Mouse (Mus musculus): ENCODE measurements around the gene Cabp1. TPM values are rescaled to one million over a fixed set of nuclear protein-coding genes. Genes with fewer than 3 reads are reported as not detected.

Gene Cabp1
- polyA plus RNA-seq, 1 experiment from 2014 or later = 5.3 TPM

GRCm38 (mm10) chr5:115233031-115233780 is 39.0 kb upstream of the Cabp1 start:
- 0 out of 2 replicates have a peak, but pooled peaks cover 3% of the 10 kb centered on the region for H3K27me3 ChIP-seq (ENCODE audit: control insufficient read depth, insufficient read depth, low read depth, low read length)
- H3K27ac ChIP-seq (ENCODE audit: low read length) = no peak overlapping the region
- H3K4me3 ChIP-seq (ENCODE audit: low read depth, low read length) = no peak overlapping the region
- no peak overlapping the region for H3K4me2 ChIP-seq (ENCODE audit: low read length)
- WGBS = 90% methylated on average over 14 of the region's 14 CpGs
- no peak for ATAC-seq
- peaks cover 9% of the 10 kb centered on the region; the same call in 1 of the 2 replicates for H3K4me1 ChIP-seq (ENCODE audit: control insufficient read depth, insufficient read depth, low read length)
- no peaks in the 10 kb centered on the region for H3K9me3 ChIP-seq (replicated peaks; ENCODE audit: control insufficient read depth, low read length, poor library complexity, severe bottlenecking)
- no peak overlapping the region for H3K9ac ChIP-seq (ENCODE audit: low read depth, low read length)
- H3K36me3 ChIP-seq (ENCODE audit: control insufficient read depth, insufficient read depth, low read length) = no peaks in the 10 kb centered on the region

GRCm38 (mm10) chr5:115232516-115232915 is 38.3 kb upstream of the Cabp1 start:
- H3K27me3 ChIP-seq (ENCODE audit: control insufficient read depth, insufficient read depth, low read depth, low read length) = 0 out of 2 replicates have a peak, but pooled peaks cover 3% of the 10 kb centered on the region
- H3K4me1 ChIP-seq (ENCODE audit: control insufficient read depth, insufficient read depth, low read length) = peaks cover 9% of the 10 kb centered on the region; the same call in 1 of the 2 replicates
- no peaks in the 10 kb centered on the region for H3K36me3 ChIP-seq (ENCODE audit: control insufficient read depth, insufficient read depth, low read length)
- no peaks in the 10 kb centered on the region for H3K9me3 ChIP-seq (replicated peaks; ENCODE audit: control insufficient read depth, low read length, poor library complexity, severe bottlenecking)
- H3K4me3 ChIP-seq (ENCODE audit: low read depth, low read length) = no peak overlapping the region
- WGBS = 76% methylated on average over 6 of the region's 6 CpGs
- no peak overlapping the region for H3K27ac ChIP-seq (ENCODE audit: low read length)
- no peak overlapping the region for H3K4me2 ChIP-seq (ENCODE audit: low read length)
- ATAC-seq = no peak
- no peak overlapping the region for H3K9ac ChIP-seq (ENCODE audit: low read depth, low read length)

- H3K27ac ChIP-seq (ENCODE audit: low read length) = no peak overlapping the region
- ATAC-seq = no peak
- no peaks in the 10 kb centered on the region for H3K9me3 ChIP-seq (replicated peaks; ENCODE audit: control insufficient read depth, low read length, poor library complexity, severe bottlenecking)
- no peak overlapping the region for H3K9ac ChIP-seq (ENCODE audit: low read depth, low read length)
- 40% methylated on average over 16 of the region's 16 CpGs for WGBS
- H3K4me1 ChIP-seq (ENCODE audit: control insufficient read depth, insufficient read depth, low read length) = peaks cover 7% of the 10 kb centered on the region; the same call in 1 of the 2 replicates
- no peaks in the 10 kb centered on the region for H3K36me3 ChIP-seq (ENCODE audit: control insufficient read depth, insufficient read depth, low read length)
- H3K4me3 ChIP-seq (ENCODE audit: low read depth, low read length) = no peak overlapping the region
- 0 out of 2 replicates have a peak overlapping the region, but pooled peaks have one; percentile 15 for H3K4me2 ChIP-seq (ENCODE audit: low read length)
- H3K27me3 ChIP-seq (ENCODE audit: control insufficient read depth, insufficient read depth, low read depth, low read length) = 0 out of 2 replicates have a peak, but pooled peaks cover 3% of the 10 kb centered on the region
These were observed 37.5 kb upstream of the Cabp1 start for GRCm38 (mm10) chr5:115231552-115232120.

GRCm38 (mm10) chr5:115230830-115231551 is 36.8 kb upstream of the Cabp1 start:
- H3K36me3 ChIP-seq (ENCODE audit: control insufficient read depth, insufficient read depth, low read length) = no peaks in the 10 kb centered on the region
- no peaks in the 10 kb centered on the region for H3K9me3 ChIP-seq (replicated peaks; ENCODE audit: control insufficient read depth, low read length, poor library complexity, severe bottlenecking)
- no peak overlapping the region for H3K4me3 ChIP-seq (ENCODE audit: low read depth, low read length)
- 53% methylated on average over 15 of the region's 15 CpGs for WGBS
- no peak overlapping the region for H3K4me2 ChIP-seq (ENCODE audit: low read length)
- no peak overlapping the region for H3K9ac ChIP-seq (ENCODE audit: low read depth, low read length)
- ATAC-seq = no peak
- no peak overlapping the region for H3K27ac ChIP-seq (ENCODE audit: low read length)
- H3K4me1 ChIP-seq (ENCODE audit: control insufficient read depth, insufficient read depth, low read length) = peaks cover 3% of the 10 kb centered on the region; the same call in 1 of the 2 replicates
- H3K27me3 ChIP-seq (ENCODE audit: control insufficient read depth, insufficient read depth, low read depth, low read length) = 0 out of 2 replicates have a peak, but pooled peaks cover 3% of the 10 kb centered on the region

- Histone ChIP-seq H3K9me3 (replicated peaks; ENCODE audit: control insufficient read depth, low read length, poor library complexity, severe bottlenecking) (no peaks in the 10 kb centered on the region), H3K27me3 (ENCODE audit: control insufficient read depth, insufficient read depth, low read depth, low read length) (no peaks in the 10 kb centered on the region), H3K4me3 (ENCODE audit: low read depth, low read length) (no peak overlapping the region), H3K9ac (ENCODE audit: low read depth, low read length) (no peak overlapping the region), H3K4me2 (ENCODE audit: low read length) (no peak overlapping the region), H3K36me3 (ENCODE audit: control insufficient read depth, insufficient read depth, low read length) (no peaks in the 10 kb centered on the region), H3K4me1 (ENCODE audit: control insufficient read depth, insufficient read depth, low read length) (no peaks in the 10 kb centered on the region), H3K27ac (ENCODE audit: low read length) (no peak overlapping the region)
- 78% methylated on average over 3 of the region's 3 CpGs for whole genome bisulfite sequencing
- ATAC-seq = no peak
These were observed 28.3 kb upstream of the Cabp1 start for GRCm38 (mm10) chr5:115222485-115222884.

- no peaks in the 10 kb centered on the region for H3K9me3 ChIP-seq (replicated peaks; ENCODE audit: control insufficient read depth, low read length, poor library complexity, severe bottlenecking)
- WGBS = 37% methylated on average over 13 of the region's 13 CpGs
- ATAC-seq = no peak
- no peaks in the 10 kb centered on the region for H3K36me3 ChIP-seq (ENCODE audit: control insufficient read depth, insufficient read depth, low read length)
- H3K4me2 ChIP-seq (ENCODE audit: low read length) = no peak overlapping the region
- no peak overlapping the region for H3K27ac ChIP-seq (ENCODE audit: low read length)
- no peaks in the 10 kb centered on the region for H3K27me3 ChIP-seq (ENCODE audit: control insufficient read depth, insufficient read depth, low read depth, low read length)
- no peak overlapping the region for H3K4me3 ChIP-seq (ENCODE audit: low read depth, low read length)
- H3K9ac ChIP-seq (ENCODE audit: low read depth, low read length) = peak overlapping the region; percentile 15; the same call in 1 of the 2 replicates
- H3K4me1 ChIP-seq (ENCODE audit: control insufficient read depth, insufficient read depth, low read length) = no peaks in the 10 kb centered on the region
These were observed 26.9 kb upstream of the Cabp1 start for GRCm38 (mm10) chr5:115220931-115221640.

- no peak for ATAC-seq
- H3K4me1 ChIP-seq (ENCODE audit: control insufficient read depth, insufficient read depth, low read length) = peaks cover 6% of the 10 kb centered on the region; the same call in 1 of the 2 replicates
These were observed 23.8 kb upstream of the Cabp1 start for GRCm38 (mm10) chr5:115217998-115218397.

GRCm38 (mm10) chr5:115215273-115216185 is 21.3 kb upstream of the Cabp1 start:
- H3K27ac ChIP-seq (ENCODE audit: low read length) = peak overlapping the region; percentile 24; the same call in 1 of the 2 replicates
- H3K4me3 ChIP-seq (ENCODE audit: low read depth, low read length) = peak overlapping the region; percentile 35
- WGBS = 11% methylated on average over 27 of the region's 27 CpGs
- no peaks in the 10 kb centered on the region for H3K27me3 ChIP-seq (ENCODE audit: control insufficient read depth, insufficient read depth, low read depth, low read length)
- H3K9me3 ChIP-seq (replicated peaks; ENCODE audit: control insufficient read depth, low read length, poor library complexity, severe bottlenecking) = no peaks in the 10 kb centered on the region
- peak overlapping the region; percentile 62 for H3K9ac ChIP-seq (ENCODE audit: low read depth, low read length)
- peak overlapping the region; percentile 54 for H3K4me2 ChIP-seq (ENCODE audit: low read length)
- peaks cover 6% of the 10 kb centered on the region; the same call in 1 of the 2 replicates for H3K4me1 ChIP-seq (ENCODE audit: control insufficient read depth, insufficient read depth, low read length)
- peak; percentile 66 for ATAC-seq
- H3K36me3 ChIP-seq (ENCODE audit: control insufficient read depth, insufficient read depth, low read length) = no peaks in the 10 kb centered on the region

More at GRCm38 (mm10) chr5:115217998-115218397, 23.8 kb upstream of the Cabp1 start:
- no peaks in the 10 kb centered on the region for H3K27me3 ChIP-seq (ENCODE audit: control insufficient read depth, insufficient read depth, low read depth, low read length)
- no peaks in the 10 kb centered on the region for H3K36me3 ChIP-seq (ENCODE audit: control insufficient read depth, insufficient read depth, low read length)
- no peak overlapping the region for H3K4me2 ChIP-seq (ENCODE audit: low read length)
- H3K4me3 ChIP-seq (ENCODE audit: low read depth, low read length) = no peak overlapping the region
- no peak overlapping the region for H3K27ac ChIP-seq (ENCODE audit: low read length)
- no peak overlapping the region for H3K9ac ChIP-seq (ENCODE audit: low read depth, low read length)
- H3K9me3 ChIP-seq (replicated peaks; ENCODE audit: control insufficient read depth, low read length, poor library complexity, severe bottlenecking) = no peaks in the 10 kb centered on the region
- 91% methylated on average over 12 of the region's 12 CpGs for WGBS

Measured in midbrain, embryonic 16.5 days (tissue).